Mouse (Mus musculus): ENCODE results near the gene Tomm5. TPM values are rescaled to one million over a fixed set of nuclear protein-coding genes. Genes with fewer than 3 reads are reported as not detected.

Tomm5 gene
- 139 and 150 TPM in 2 replicates for polyA plus RNA-seq (2015; fragmentation: Nextera tagmentation; extraction: Ambion mirVana)

GRCm38 (mm10) chr4:45107601-45108277 is at the start of gene Tomm5:
Gene Tomm5 (minus strand): TSS chr4:45108114.
- under 1% methylated on average over 39 of the region's 39 CpGs for WGBS
- Histone ChIP-seq H3K36me3 (ENCODE audit: control insufficient read depth, insufficient read depth, low read length) (peaks cover 8% of the 10 kb centered on the region; the same call in 1 of the 2 replicates), H3K4me2 (ENCODE audit: low read length) (peak within 1 kb of the TSS; percentile 89), H3K4me3 (ENCODE audit: low read depth, low read length) (peak within 1 kb of the TSS; percentile 77), H3K9me3 (replicated peaks; ENCODE audit: control insufficient read depth, low read length, poor library complexity, severe bottlenecking) (no peaks in the 10 kb centered on the region), H3K9ac (ENCODE audit: low read depth, low read length) (peak within 1 kb of the TSS; percentile 82), H3K27me3 (ENCODE audit: control insufficient read depth, insufficient read depth, low read depth, low read length) (no peaks in the 10 kb centered on the region), H3K27ac (ENCODE audit: low read length) (no peak within 1 kb of the TSS), H3K4me1 (ENCODE audit: control insufficient read depth, insufficient read depth, low read length) (peaks cover 11% of the 10 kb centered on the region)
- ATAC-seq = peak; percentile 97

GRCm38 (mm10) chr4:45156433-45156832 is 48.5 kb upstream of the Tomm5 start:
- H3K4me2 ChIP-seq (ENCODE audit: low read length) = no peak overlapping the region
- H3K27ac ChIP-seq (ENCODE audit: low read length) = no peak overlapping the region
- no peak for ATAC-seq
- no peaks in the 10 kb centered on the region for H3K4me1 ChIP-seq (ENCODE audit: control insufficient read depth, insufficient read depth, low read length)
- whole genome bisulfite sequencing = 77% methylated on average over 3 of the region's 3 CpGs
- no peaks in the 10 kb centered on the region for H3K27me3 ChIP-seq (ENCODE audit: control insufficient read depth, insufficient read depth, low read depth, low read length)
- H3K4me3 ChIP-seq (ENCODE audit: low read depth, low read length) = no peak overlapping the region
- no peaks in the 10 kb centered on the region for H3K36me3 ChIP-seq (ENCODE audit: control insufficient read depth, insufficient read depth, low read length)
- H3K9me3 ChIP-seq (replicated peaks; ENCODE audit: control insufficient read depth, low read length, poor library complexity, severe bottlenecking) = no peaks in the 10 kb centered on the region
- H3K9ac ChIP-seq (ENCODE audit: low read depth, low read length) = no peak overlapping the region

DNA sequence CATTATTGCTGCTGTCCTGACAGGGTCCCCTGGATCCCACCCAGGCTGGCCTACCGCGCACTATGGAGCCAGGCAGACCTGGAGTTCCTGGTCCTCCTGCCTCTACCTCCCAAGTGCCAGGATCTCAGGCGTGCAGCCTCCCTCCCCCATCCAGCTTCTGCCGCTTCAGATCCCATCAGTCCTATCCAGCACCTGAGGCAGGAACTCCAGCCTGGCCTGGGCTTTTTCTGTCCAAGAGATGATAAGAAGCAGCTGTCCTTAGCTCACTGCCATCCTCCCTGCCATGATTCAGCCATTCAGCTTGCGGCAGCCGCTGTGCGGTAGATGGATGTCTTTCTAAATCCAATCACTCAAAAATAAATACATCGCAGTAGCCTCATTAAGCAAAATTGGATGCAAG is 35.1 kb upstream of the Tomm5 start:
- no peak overlapping the region for H3K9ac ChIP-seq (ENCODE audit: low read depth, low read length)
- 48% methylated on average over 8 of the region's 8 CpGs for WGBS
- H3K27ac ChIP-seq (ENCODE audit: low read length) = no peak overlapping the region; the same call in 1 of the 2 replicates
- H3K4me1 ChIP-seq (ENCODE audit: control insufficient read depth, insufficient read depth, low read length) = peaks cover 13% of the 10 kb centered on the region
- no peak for ATAC-seq
- H3K9me3 ChIP-seq (replicated peaks; ENCODE audit: control insufficient read depth, low read length, poor library complexity, severe bottlenecking) = no peaks in the 10 kb centered on the region
- no peak overlapping the region for H3K4me2 ChIP-seq (ENCODE audit: low read length)
- no peak overlapping the region for H3K4me3 ChIP-seq (ENCODE audit: low read depth, low read length)
- no peaks in the 10 kb centered on the region for H3K27me3 ChIP-seq (ENCODE audit: control insufficient read depth, insufficient read depth, low read depth, low read length)
- H3K36me3 ChIP-seq (ENCODE audit: control insufficient read depth, insufficient read depth, low read length) = no peaks in the 10 kb centered on the region

DNA sequence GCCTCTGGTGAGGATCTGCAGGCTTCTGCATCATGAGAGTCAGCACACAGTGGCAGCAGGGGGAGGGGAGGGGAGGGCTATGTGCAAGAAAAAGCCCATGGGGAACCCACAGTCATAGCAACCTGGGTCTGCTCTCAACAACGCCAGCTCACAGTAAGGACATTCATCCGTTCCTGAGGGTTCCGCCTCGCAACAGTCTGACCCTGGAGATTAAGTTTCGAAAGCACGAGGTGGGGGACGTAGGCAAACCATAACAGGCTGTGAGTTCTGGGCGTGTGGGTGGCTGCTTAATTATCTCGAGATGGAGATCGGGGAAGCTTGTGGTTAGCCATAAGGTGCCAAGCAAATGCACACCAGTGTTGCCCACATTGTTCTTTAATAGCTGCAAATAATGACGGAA is 34.5 kb upstream of the Tomm5 start:
- peaks cover 13% of the 10 kb centered on the region for H3K4me1 ChIP-seq (ENCODE audit: control insufficient read depth, insufficient read depth, low read length)
- no peak overlapping the region for H3K27ac ChIP-seq (ENCODE audit: low read length)
- H3K4me2 ChIP-seq (ENCODE audit: low read length) = peak overlapping the region; percentile 14
- H3K4me3 ChIP-seq (ENCODE audit: low read depth, low read length) = no peak overlapping the region
- no peaks in the 10 kb centered on the region for H3K27me3 ChIP-seq (ENCODE audit: control insufficient read depth, insufficient read depth, low read depth, low read length)
- ATAC-seq = peak; percentile 76
- WGBS = 15% methylated on average over 11 of the region's 11 CpGs
- H3K36me3 ChIP-seq (ENCODE audit: control insufficient read depth, insufficient read depth, low read length) = no peaks in the 10 kb centered on the region
- no peaks in the 10 kb centered on the region for H3K9me3 ChIP-seq (replicated peaks; ENCODE audit: control insufficient read depth, low read length, poor library complexity, severe bottlenecking)
- no peak overlapping the region for H3K9ac ChIP-seq (ENCODE audit: low read depth, low read length)

DNA sequence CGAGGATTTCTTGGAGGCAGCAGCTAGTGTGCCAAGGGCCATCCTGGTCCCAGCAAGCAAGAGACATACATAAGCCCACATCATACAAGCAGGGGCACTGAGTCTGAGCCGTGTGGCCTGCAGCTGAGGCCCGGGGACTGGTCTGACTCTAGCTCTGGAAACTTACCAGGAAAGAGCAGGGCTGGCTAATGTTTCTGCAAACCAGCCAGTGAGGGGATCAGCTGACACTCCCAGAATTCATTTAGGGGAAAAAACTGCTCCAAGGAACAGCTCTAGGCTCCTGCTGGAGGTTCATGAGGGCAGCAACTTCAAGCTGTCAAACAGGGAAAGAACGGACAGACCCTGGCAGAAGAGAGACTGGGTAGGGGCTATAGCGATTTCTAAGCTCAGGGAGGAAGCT is 33.9 kb upstream of the Tomm5 start:
- no peak overlapping the region for H3K27ac ChIP-seq (ENCODE audit: low read length)
- H3K4me2 ChIP-seq (ENCODE audit: low read length) = no peak overlapping the region
- 69% methylated on average over 5 of the region's 5 CpGs for WGBS
- H3K36me3 ChIP-seq (ENCODE audit: control insufficient read depth, insufficient read depth, low read length) = no peaks in the 10 kb centered on the region
- H3K4me1 ChIP-seq (ENCODE audit: control insufficient read depth, insufficient read depth, low read length) = peaks cover 13% of the 10 kb centered on the region
- H3K9ac ChIP-seq (ENCODE audit: low read depth, low read length) = no peak overlapping the region
- no peaks in the 10 kb centered on the region for H3K9me3 ChIP-seq (replicated peaks; ENCODE audit: control insufficient read depth, low read length, poor library complexity, severe bottlenecking)
- no peaks in the 10 kb centered on the region for H3K27me3 ChIP-seq (ENCODE audit: control insufficient read depth, insufficient read depth, low read depth, low read length)
- no peak for ATAC-seq
- no peak overlapping the region for H3K4me3 ChIP-seq (ENCODE audit: low read depth, low read length)

DNA sequence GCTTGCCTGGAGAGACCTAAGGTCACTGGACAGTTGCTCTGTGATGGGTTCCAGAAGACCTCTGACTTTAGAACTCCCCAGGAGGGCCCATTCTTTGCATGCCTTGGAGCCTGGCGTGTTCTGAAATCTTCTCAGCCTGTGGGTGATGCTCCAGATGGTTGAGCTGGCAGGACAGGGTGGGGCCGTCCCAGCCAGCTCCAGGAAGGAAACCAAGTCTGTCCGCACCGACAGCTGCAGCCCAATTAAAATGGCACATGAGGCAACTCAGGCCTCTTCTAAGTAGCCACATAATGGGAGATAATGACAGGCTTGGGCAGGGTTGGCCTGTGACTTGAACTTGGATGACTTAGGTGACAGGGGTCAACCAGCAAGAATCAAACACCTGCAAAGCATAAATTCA is 29.7 kb upstream of the Tomm5 start:
- 57% methylated on average over 4 of the region's 4 CpGs for WGBS

DNA sequence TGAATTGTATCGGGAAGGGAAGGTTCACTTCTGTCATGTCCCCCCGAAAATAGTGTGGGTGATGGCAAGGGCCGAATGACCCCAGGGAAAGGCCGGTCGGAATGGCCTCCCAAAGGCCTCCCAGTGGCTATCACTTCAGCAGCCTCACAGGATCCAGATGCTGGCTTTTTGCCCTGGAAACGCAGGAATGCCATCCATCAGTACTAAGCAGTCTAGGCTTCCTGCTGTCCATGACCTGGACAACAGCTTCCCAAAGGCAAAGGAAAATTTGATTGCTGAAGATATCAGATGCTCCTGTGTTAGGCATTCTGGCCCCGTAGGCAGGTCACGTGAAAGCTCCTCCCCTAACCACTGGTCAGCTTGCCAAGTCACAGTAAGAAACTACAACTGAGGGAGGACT is 26.6 kb upstream of the Tomm5 start:
- WGBS = 85% methylated on average over 8 of the region's 8 CpGs

More for the DNA sequence above, 29.7 kb upstream of the Tomm5 start:
- Histone ChIP-seq H3K9me3 (replicated peaks; ENCODE audit: control insufficient read depth, low read length, poor library complexity, severe bottlenecking) (no peaks in the 10 kb centered on the region), H3K4me2 (ENCODE audit: low read length) (no peak overlapping the region), H3K27me3 (ENCODE audit: control insufficient read depth, insufficient read depth, low read depth, low read length) (no peaks in the 10 kb centered on the region), H3K9ac (ENCODE audit: low read depth, low read length) (no peak overlapping the region), H3K4me3 (ENCODE audit: low read depth, low read length) (no peak overlapping the region), H3K4me1 (ENCODE audit: control insufficient read depth, insufficient read depth, low read length) (peaks cover 6% of the 10 kb centered on the region), H3K36me3 (ENCODE audit: control insufficient read depth, insufficient read depth, low read length) (no peaks in the 10 kb centered on the region), H3K27ac (ENCODE audit: low read length) (no peak overlapping the region)
- no peak for ATAC-seq

DNA sequence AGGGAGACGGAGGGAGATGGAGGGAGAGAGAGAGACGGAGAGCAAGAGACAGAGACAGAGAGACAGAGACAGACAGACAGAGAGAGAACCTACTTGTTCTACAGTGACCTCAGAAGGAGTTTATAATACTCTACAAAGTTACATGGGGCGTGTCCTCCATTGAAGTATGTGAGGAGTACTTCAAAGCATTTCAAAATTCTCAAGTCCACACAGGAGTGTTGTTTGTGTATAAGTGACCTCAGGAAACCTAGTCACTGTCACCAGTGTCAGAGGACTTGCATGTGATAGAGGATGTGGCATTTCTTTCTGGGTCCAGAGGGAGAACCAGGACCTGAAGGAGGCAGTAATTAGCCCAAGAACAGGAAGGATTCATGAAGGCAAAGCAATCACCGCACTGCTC is 23.1 kb upstream of the Tomm5 start:
- Histone ChIP-seq H3K4me3 (ENCODE audit: low read depth, low read length) (no peak overlapping the region), H3K9ac (ENCODE audit: low read depth, low read length) (no peak overlapping the region)
- ATAC-seq = no peak

More for the DNA sequence above, 26.6 kb upstream of the Tomm5 start:
- Histone ChIP-seq H3K4me1 (ENCODE audit: control insufficient read depth, insufficient read depth, low read length) (no peaks in the 10 kb centered on the region), H3K4me3 (ENCODE audit: low read depth, low read length) (no peak overlapping the region), H3K36me3 (ENCODE audit: control insufficient read depth, insufficient read depth, low read length) (no peaks in the 10 kb centered on the region), H3K9me3 (replicated peaks; ENCODE audit: control insufficient read depth, low read length, poor library complexity, severe bottlenecking) (no peaks in the 10 kb centered on the region), H3K9ac (ENCODE audit: low read depth, low read length) (no peak overlapping the region), H3K27ac (ENCODE audit: low read length) (no peak overlapping the region), H3K4me2 (ENCODE audit: low read length) (no peak overlapping the region), H3K27me3 (ENCODE audit: control insufficient read depth, insufficient read depth, low read depth, low read length) (no peaks in the 10 kb centered on the region)
- no peak for ATAC-seq

GRCm38 (mm10) chr4:45121311-45121710 is 13.4 kb upstream of the Tomm5 start:
- no peak for ATAC-seq
- no peaks in the 10 kb centered on the region for H3K4me1 ChIP-seq (ENCODE audit: control insufficient read depth, insufficient read depth, low read length)
- no peaks in the 10 kb centered on the region for H3K36me3 ChIP-seq (ENCODE audit: control insufficient read depth, insufficient read depth, low read length)
- no peak overlapping the region for H3K4me2 ChIP-seq (ENCODE audit: low read length)
- no peak overlapping the region for H3K27ac ChIP-seq (ENCODE audit: low read length)
- no peak overlapping the region for H3K4me3 ChIP-seq (ENCODE audit: low read depth, low read length)
- H3K9me3 ChIP-seq (replicated peaks; ENCODE audit: control insufficient read depth, low read length, poor library complexity, severe bottlenecking) = no peaks in the 10 kb centered on the region
- H3K9ac ChIP-seq (ENCODE audit: low read depth, low read length) = no peak overlapping the region
- 90% methylated on average over 11 of the region's 11 CpGs for WGBS
- H3K27me3 ChIP-seq (ENCODE audit: control insufficient read depth, insufficient read depth, low read depth, low read length) = no peaks in the 10 kb centered on the region

More for the DNA sequence above, 23.1 kb upstream of the Tomm5 start:
- Histone ChIP-seq H3K36me3 (ENCODE audit: control insufficient read depth, insufficient read depth, low read length) (no peaks in the 10 kb centered on the region), H3K27me3 (ENCODE audit: control insufficient read depth, insufficient read depth, low read depth, low read length) (no peaks in the 10 kb centered on the region), H3K9me3 (replicated peaks; ENCODE audit: control insufficient read depth, low read length, poor library complexity, severe bottlenecking) (no peaks in the 10 kb centered on the region), H3K27ac (ENCODE audit: low read length) (no peak overlapping the region), H3K4me2 (ENCODE audit: low read length) (no peak overlapping the region), H3K4me1 (ENCODE audit: control insufficient read depth, insufficient read depth, low read length) (no peaks in the 10 kb centered on the region)
- 76% methylated on average over 4 of the region's 4 CpGs for WGBS

All from midbrain, embryonic 16.5 days (tissue).